Mouse (Mus musculus) right cerebral cortex, postnatal 14 days (tissue): Measurements from ENCODE around the gene Olfr298.

Experiments used
- DNase-seq: peaks from one replicate; pipeline ENCODE4 v3.0.0; 2022

Olfr298 gene

DNA sequence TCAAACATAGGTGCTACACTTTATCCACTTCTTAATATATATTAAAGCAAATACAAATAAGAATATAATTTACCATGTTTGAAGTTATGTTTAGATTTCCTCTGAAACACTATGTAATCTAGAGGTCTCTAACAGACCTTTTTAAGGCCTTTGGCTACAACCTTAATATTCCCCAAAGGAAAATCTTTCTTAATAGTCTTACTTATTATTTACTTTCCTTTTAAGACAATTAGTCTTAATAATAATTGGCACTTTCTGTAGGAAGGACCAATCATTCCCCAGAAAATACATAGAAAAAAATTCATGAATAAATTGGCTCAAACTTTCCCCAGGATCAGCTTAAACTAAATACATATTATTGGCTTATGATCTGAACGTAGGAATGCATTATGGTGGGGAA lies at the start of gene Olfr298:
Gene Olfr298 (minus strand): TSS at position 101 of the 400 bp plus-strand sequence.
- DNase-seq = no peak

DNA sequence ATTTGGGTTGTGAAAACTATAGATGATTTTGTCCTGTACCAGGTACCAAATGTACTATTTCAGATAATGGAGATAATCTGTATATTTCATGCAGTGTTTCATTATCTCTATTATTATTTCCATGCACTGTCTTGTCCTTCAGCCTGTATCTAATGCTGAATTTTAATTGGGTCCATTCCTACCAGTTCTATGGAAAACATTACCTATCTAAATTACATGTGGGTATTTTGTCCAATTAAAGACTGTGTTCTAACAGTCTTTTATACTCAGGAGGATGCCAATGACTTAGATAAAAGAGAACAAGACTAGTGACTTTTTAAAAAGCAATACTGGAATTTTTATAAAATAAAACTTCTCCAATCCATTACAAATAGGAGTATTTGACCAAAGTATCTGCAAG lies 27.4 kb upstream of the Olfr298 start, which contains the start of gene Olfr297:
Gene Olfr297 (plus strand): TSS at position 301 of the 400 bp plus-strand sequence.
- DNase-seq = no peak

- no peak for DNase-seq
These were observed 32.7 kb downstream of the Olfr298 start, which contains the start of gene Olfr299 for GRCm38 (mm10) chr7:86459621-86460020. TSS of gene Olfr299 (plus strand) at chr7:86459921.
